Mouse (Mus musculus) hindbrain, embryonic 16.5 days (tissue): ENCODE measurements around the gene Spsb4. TPM values are rescaled to one million over a fixed set of nuclear protein-coding genes. Genes with fewer than 3 reads are reported as not detected.

Experiments
- polyA plus RNA-seq: library from polyadenylated mRNA; unstranded; fragments of >200 nt; fragmentation: Nextera tagmentation; extraction: Ambion mirVana; gene quantifications from 2 replicates; pipeline ENCODE4 v1.2.1, GENCODE M21; 2015

Spsb4 gene
- polyA plus RNA-seq, 1 experiment from 2014 or later = 39.8 TPM

Other genes starting within 250 kb of the Spsb4 start
- 30.7 and 37.6 TPM in 2 replicates for gene Pxylp1, start 126.2 kb downstream of the Spsb4 start, polyA plus RNA-seq
- 66.9 and 70.2 TPM in 2 replicates for gene Slc25a36, start 92.3 kb upstream of the Spsb4 start, polyA plus RNA-seq